Mouse (Mus musculus): ENCODE measurements around the gene Gabrg3. TPM values are rescaled to one million over a fixed set of nuclear protein-coding genes. Genes with fewer than 3 reads are reported as not detected.

The Gabrg3 gene
- polyA plus RNA-seq (2016; fragmentation: Nextera tagmentation; extraction: Ambion mirVana), result 0.47 and 0.98 TPM in 2 replicates

- Histone ChIP-seq H3K9me3 (no peaks in the 10 kb centered on the region), H3K4me3 (replicated peaks) (peak within 1 kb of the TSS; percentile 68), H3K4me2 (peak within 1 kb of the TSS; percentile 97), H3K27me3 (peaks cover 28% of the 10 kb centered on the region), H3K9ac (peak within 1 kb of the TSS; percentile 65), H3K4me1 (peaks cover 12% of the 10 kb centered on the region), H3K36me3 (replicated peaks) (no peaks in the 10 kb centered on the region), H3K27ac (no peak within 1 kb of the TSS)
- under 1% methylated on average over 59 of the region's 71 CpGs for WGBS
- ATAC-seq (ENCODE audit: low FRiP score), result peak; percentile 89
These were observed at the start of gene Gabrg3 for GRCm38 (mm10) chr7:57386517-57387340. Gabrg3 (minus strand) TSS chr7:57387188.

DNA sequence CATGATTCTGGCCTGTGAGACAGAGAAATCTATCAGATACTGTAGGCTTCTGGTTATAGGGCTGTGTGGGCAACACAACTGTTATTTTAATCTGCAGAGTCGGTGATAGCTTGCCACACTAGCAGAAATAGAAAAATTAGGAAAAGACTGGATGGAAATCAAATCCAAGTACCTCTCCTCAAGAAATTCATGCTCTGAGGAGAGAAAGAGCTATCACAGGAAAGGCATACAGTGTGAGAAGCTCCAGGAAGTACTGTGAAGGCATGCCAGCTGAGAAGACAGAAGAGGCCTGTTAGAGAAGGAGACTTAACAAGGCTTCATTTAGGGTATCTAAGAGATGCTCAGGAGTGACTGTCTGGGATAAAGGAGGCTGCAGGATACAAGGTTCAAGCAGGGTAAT, 35.7 kb upstream of the Gabrg3 start:
- no peaks in the 10 kb centered on the region for H3K36me3 ChIP-seq (replicated peaks)
- H3K27me3 ChIP-seq, result no peaks in the 10 kb centered on the region
- no peak overlapping the region for H3K4me3 ChIP-seq (replicated peaks)
- ATAC-seq (ENCODE audit: low FRiP score), result no peak
- no peaks in the 10 kb centered on the region for H3K4me1 ChIP-seq
- no peak overlapping the region for H3K9ac ChIP-seq
- H3K4me2 ChIP-seq, result no peak overlapping the region
- no peaks in the 10 kb centered on the region for H3K9me3 ChIP-seq
- H3K27ac ChIP-seq, result no peak overlapping the region
- 83% methylated on average over 1 of the region's 1 CpGs for whole genome bisulfite sequencing

- 89% methylated on average over 1 of the region's 1 CpGs for WGBS
- no peak overlapping the region for H3K4me2 ChIP-seq
These were observed 34.1 kb upstream of the Gabrg3 start for GRCm38 (mm10) chr7:57421044-57421443.

DNA sequence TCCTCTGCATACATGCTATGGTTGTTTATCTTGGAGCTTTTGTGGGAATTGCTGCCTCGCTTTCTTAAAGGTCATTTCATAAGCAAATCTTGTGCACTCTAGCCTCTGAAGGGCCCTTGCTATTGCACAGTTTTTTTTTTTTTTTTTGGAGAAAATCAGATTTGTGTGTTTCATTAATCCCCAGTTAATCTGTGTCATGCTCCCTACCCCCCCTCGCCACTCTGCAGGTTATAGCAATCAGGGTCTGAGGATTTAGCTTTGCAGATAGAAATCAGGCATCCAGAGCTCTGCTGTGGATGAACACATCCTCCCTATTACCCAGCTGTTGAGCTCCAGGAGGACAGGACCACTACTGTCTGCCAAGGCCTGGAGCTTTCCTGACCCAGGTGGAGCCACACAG, 32.4 kb upstream of the Gabrg3 start, which contains the start of gene Gabrb3:
Gene Gabrb3, plus strand, starts transcription at position 301 of the 400 bp plus-strand sequence.
- Histone ChIP-seq H3K4me3 (replicated peaks) (no peak within 1 kb of the TSS), H3K9me3 (no peaks in the 10 kb centered on the region), H3K36me3 (replicated peaks) (no peaks in the 10 kb centered on the region), H3K4me2 (no peak within 1 kb of the TSS), H3K27me3 (no peaks in the 10 kb centered on the region), H3K27ac (no peak within 1 kb of the TSS), H3K4me1 (no peaks in the 10 kb centered on the region), H3K9ac (no peak within 1 kb of the TSS)
- no peak for ATAC-seq (ENCODE audit: low FRiP score)
- WGBS, result 69% methylated on average over 2 of the region's 2 CpGs

More at GRCm38 (mm10) chr7:57421044-57421443, 34.1 kb upstream of the Gabrg3 start:
- Histone ChIP-seq H3K4me1 (no peaks in the 10 kb centered on the region), H3K27me3 (no peaks in the 10 kb centered on the region), H3K9ac (no peak overlapping the region), H3K4me3 (replicated peaks) (no peak overlapping the region), H3K36me3 (replicated peaks) (no peaks in the 10 kb centered on the region), H3K27ac (no peak overlapping the region), H3K9me3 (no peaks in the 10 kb centered on the region)
- ATAC-seq (ENCODE audit: low FRiP score), result no peak

DNA sequence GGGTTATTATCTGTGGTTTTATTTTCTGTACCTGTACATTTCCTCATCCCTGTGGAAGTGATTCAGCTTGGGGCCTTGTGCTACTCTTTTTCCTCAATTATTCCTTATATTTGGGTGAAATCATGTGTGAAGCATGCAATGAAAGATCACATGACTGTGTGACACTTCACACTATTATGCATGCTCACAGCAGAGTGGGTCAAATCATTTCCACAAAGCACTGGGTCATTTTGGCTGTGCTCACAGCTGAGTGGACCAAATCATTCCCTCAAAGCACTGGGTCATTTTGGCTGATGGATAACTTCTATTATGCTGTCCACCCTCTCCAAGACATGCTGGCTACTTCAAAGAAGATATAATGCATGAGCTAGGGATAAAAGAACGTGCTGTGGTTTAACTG, 25.9 kb upstream of the Gabrg3 start:
- H3K4me3 ChIP-seq (replicated peaks), result no peak overlapping the region
- ATAC-seq (ENCODE audit: low FRiP score), result no peak
- WGBS, result 38% methylated on average over 1 of the region's 1 CpGs

DNA sequence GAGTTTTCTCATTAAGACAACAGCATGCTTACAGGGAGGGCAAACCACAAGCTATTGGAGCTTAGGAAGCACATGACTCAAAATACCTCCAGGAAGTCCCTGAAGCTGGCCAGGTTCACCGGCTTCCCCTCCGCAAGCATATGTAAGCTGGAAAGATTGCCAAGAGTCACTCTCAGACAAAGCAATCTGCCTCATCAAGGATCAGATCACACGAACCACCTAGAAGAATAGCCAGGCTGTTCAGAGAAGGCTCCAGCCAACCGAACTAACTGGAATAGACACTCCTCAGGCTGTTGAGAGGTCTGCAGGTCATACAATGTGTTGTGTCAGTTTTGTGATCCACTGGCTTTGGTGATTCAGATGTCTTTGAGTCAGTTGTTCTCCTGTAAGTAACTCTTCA, 24.2 kb upstream of the Gabrg3 start:
- 85% methylated on average over 4 of the region's 4 CpGs for WGBS
- no peak for ATAC-seq (ENCODE audit: low FRiP score)
- Histone ChIP-seq H3K9me3 (no peaks in the 10 kb centered on the region), H3K4me3 (replicated peaks) (no peak overlapping the region), H3K27me3 (no peaks in the 10 kb centered on the region), H3K4me1 (no peaks in the 10 kb centered on the region), H3K36me3 (replicated peaks) (no peaks in the 10 kb centered on the region), H3K9ac (no peak overlapping the region), H3K4me2 (no peak overlapping the region), H3K27ac (no peak overlapping the region)

More for the DNA sequence above, 25.9 kb upstream of the Gabrg3 start:
- H3K4me2 ChIP-seq, result no peak overlapping the region
- no peaks in the 10 kb centered on the region for H3K9me3 ChIP-seq
- no peaks in the 10 kb centered on the region for H3K36me3 ChIP-seq (replicated peaks)
- H3K4me1 ChIP-seq, result no peaks in the 10 kb centered on the region
- no peaks in the 10 kb centered on the region for H3K27me3 ChIP-seq
- no peak overlapping the region for H3K27ac ChIP-seq
- H3K9ac ChIP-seq, result no peak overlapping the region

DNA sequence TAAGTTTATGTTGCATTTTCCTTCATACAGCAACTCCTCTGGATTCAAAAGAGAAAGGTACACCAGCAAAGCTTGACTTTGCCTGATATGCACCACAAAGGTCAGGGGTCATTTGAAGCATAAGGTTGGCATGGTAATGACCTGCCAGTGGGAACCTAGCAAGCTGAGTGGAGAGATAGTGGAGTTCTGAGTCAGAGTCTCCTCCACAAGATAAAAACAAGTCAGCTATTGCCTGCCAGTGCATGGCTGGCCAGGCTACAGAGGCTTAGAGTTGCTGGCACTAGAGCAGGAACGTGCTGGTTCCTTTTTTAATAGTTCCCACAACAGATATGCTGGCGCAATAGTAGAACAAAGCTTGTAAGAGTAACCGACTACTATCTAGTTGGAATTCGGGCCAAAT, 6.6 kb upstream of the Gabrg3 start:
- Histone ChIP-seq H3K36me3 (replicated peaks) (no peaks in the 10 kb centered on the region), H3K9ac (no peak overlapping the region), H3K4me1 (peaks cover 4% of the 10 kb centered on the region; the same call in 1 of the 2 replicates), H3K27ac (no peak overlapping the region), H3K9me3 (no peaks in the 10 kb centered on the region), H3K27me3 (peaks cover under 1% of the 10 kb centered on the region; the same call in 1 of the 2 replicates), H3K4me2 (no peak overlapping the region), H3K4me3 (replicated peaks) (no peak overlapping the region)
- WGBS, result 92% methylated on average over 4 of the region's 4 CpGs
- ATAC-seq (ENCODE audit: low FRiP score), result no peak

- H3K27me3 ChIP-seq, result peaks cover 28% of the 10 kb centered on the region
- H3K9ac ChIP-seq, result no peak overlapping the region
- H3K27ac ChIP-seq, result no peak overlapping the region
- no peak overlapping the region for H3K4me3 ChIP-seq (replicated peaks)
- H3K9me3 ChIP-seq, result no peaks in the 10 kb centered on the region
- H3K4me1 ChIP-seq, result peaks cover 12% of the 10 kb centered on the region
- H3K36me3 ChIP-seq (replicated peaks), result no peaks in the 10 kb centered on the region
- ATAC-seq (ENCODE audit: low FRiP score), result no peak
- no peak overlapping the region for H3K4me2 ChIP-seq
- WGBS, result 51% methylated on average over 4 of the region's 4 CpGs
These were observed 3.1 kb upstream of the Gabrg3 start for GRCm38 (mm10) chr7:57390046-57390445.

- H3K27me3 ChIP-seq, result peaks cover 28% of the 10 kb centered on the region
- ATAC-seq (ENCODE audit: low FRiP score), result no peak
- H3K4me1 ChIP-seq, result peaks cover 12% of the 10 kb centered on the region
- peak overlapping the region; percentile 68 for H3K4me3 ChIP-seq (replicated peaks)
- H3K27ac ChIP-seq, result no peak overlapping the region
- 21% methylated on average over 6 of the region's 6 CpGs for WGBS
- H3K36me3 ChIP-seq (replicated peaks), result no peaks in the 10 kb centered on the region
- no peaks in the 10 kb centered on the region for H3K9me3 ChIP-seq
- peak overlapping the region; percentile 65; the same call in 1 of the 2 replicates for H3K9ac ChIP-seq
- H3K4me2 ChIP-seq, result peak overlapping the region; percentile 97
These were observed 310 bp upstream of the Gabrg3 start for GRCm38 (mm10) chr7:57387341-57387654.

DNA sequence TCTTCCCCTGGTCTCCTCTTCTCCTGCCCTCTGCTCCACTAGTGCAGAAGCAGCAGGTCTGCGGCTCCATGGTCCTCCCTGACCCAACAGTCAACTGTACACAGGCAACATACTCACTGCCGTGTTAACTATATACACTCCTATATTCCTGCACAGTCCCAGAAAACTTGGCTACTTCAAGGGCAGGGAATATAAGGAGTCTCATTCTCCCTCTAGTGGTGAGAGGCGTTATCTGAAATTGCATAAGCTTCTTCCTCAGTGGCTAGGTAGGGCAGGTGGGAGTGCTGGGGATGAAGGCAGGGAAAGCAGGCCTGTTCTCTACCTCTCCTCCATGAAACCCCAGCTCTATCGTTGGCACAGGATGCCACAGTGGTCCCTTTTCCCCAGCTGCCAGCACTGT, 2.9 kb downstream of the Gabrg3 start:
- H3K27me3 ChIP-seq, result peaks cover 28% of the 10 kb centered on the region

GRCm38 (mm10) chr7:57366013-57366390, 21.0 kb downstream of the Gabrg3 start:
- no peak for ATAC-seq (ENCODE audit: low FRiP score)
- no peaks in the 10 kb centered on the region for H3K9me3 ChIP-seq
- H3K27me3 ChIP-seq, result no peaks in the 10 kb centered on the region
- H3K27ac ChIP-seq, result no peak overlapping the region
- H3K4me3 ChIP-seq (replicated peaks), result no peak overlapping the region
- H3K4me2 ChIP-seq, result no peak overlapping the region
- no peaks in the 10 kb centered on the region for H3K36me3 ChIP-seq (replicated peaks)
- no peaks in the 10 kb centered on the region for H3K4me1 ChIP-seq
- H3K9ac ChIP-seq, result no peak overlapping the region
- 72% methylated on average over 5 of the region's 5 CpGs for WGBS

More for the DNA sequence above, 2.9 kb downstream of the Gabrg3 start:
- H3K9me3 ChIP-seq, result no peaks in the 10 kb centered on the region
- ATAC-seq (ENCODE audit: low FRiP score), result peak; percentile 28; the same call in 1 of the 2 replicates
- H3K36me3 ChIP-seq (replicated peaks), result no peaks in the 10 kb centered on the region
- no peak overlapping the region for H3K4me3 ChIP-seq (replicated peaks)
- no peak overlapping the region for H3K9ac ChIP-seq
- no peak overlapping the region for H3K27ac ChIP-seq
- no peak overlapping the region for H3K4me2 ChIP-seq
- 39% methylated on average over 4 of the region's 4 CpGs for WGBS
- peaks cover 9% of the 10 kb centered on the region; the same call in 1 of the 2 replicates for H3K4me1 ChIP-seq

DNA sequence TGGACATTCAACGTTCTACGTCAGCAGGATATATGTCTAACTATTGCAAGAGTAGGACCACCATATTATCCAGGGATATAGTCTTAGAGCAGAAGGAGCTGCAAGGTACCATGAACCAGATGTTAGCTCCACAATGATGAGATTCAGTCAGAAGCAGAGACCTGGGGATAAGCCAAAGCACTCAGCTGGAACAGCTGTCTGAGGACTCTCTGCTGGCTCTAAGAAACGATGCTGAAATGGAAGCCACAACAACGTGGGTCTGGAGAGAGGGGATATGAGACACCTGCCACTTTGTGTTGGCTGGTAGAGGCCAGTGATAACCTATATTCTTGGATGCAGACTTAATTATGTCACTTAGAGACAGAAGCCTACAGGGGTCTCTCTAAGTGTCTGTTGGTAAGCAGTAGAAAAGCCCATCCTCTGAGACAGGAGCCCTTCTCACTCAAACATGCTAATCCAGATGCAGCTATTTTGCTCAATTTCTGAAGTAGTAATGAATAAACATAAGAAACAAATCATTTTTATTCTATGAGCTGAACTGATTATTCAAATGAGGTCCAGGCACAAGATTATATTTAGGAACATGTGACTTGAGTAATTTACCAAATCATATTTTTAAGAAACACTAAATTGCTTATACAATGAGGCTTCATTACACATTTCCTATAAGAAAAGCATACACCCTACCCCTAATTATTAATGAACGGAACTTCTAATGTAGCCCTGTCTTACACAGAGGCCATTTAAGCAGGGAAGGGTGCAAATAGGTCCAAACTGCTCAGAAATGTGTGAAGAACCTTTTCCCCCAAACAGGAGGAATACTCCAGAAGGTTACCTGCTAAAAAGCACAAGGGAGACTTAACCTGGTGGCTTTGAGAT, 21.6 kb downstream of the Gabrg3 start:
- WGBS, result 81% methylated on average over 5 of the region's 5 CpGs
- H3K4me3 ChIP-seq (replicated peaks), result no peak overlapping the region
- no peak overlapping the region for H3K27ac ChIP-seq
- H3K9me3 ChIP-seq, result no peaks in the 10 kb centered on the region
- H3K27me3 ChIP-seq, result no peaks in the 10 kb centered on the region
- H3K4me2 ChIP-seq, result no peak overlapping the region
- no peaks in the 10 kb centered on the region for H3K36me3 ChIP-seq (replicated peaks)
- no peaks in the 10 kb centered on the region for H3K4me1 ChIP-seq
- H3K9ac ChIP-seq, result no peak overlapping the region
- no peak for ATAC-seq (ENCODE audit: low FRiP score)
